Mouse (Mus musculus): ENCODE results near the gene Noxo1. TPM values are rescaled to one million over a fixed set of nuclear protein-coding genes. Genes with fewer than 3 reads are reported as not detected.
"Not testable (repeated sequence)": the region's sequence is repeated elsewhere in the genome, so short reads cannot be mapped to it uniquely, and the experiment has no call there.

Gene Noxo1
- polyA plus RNA-seq, 1 experiment = 2.5 TPM

DNA sequence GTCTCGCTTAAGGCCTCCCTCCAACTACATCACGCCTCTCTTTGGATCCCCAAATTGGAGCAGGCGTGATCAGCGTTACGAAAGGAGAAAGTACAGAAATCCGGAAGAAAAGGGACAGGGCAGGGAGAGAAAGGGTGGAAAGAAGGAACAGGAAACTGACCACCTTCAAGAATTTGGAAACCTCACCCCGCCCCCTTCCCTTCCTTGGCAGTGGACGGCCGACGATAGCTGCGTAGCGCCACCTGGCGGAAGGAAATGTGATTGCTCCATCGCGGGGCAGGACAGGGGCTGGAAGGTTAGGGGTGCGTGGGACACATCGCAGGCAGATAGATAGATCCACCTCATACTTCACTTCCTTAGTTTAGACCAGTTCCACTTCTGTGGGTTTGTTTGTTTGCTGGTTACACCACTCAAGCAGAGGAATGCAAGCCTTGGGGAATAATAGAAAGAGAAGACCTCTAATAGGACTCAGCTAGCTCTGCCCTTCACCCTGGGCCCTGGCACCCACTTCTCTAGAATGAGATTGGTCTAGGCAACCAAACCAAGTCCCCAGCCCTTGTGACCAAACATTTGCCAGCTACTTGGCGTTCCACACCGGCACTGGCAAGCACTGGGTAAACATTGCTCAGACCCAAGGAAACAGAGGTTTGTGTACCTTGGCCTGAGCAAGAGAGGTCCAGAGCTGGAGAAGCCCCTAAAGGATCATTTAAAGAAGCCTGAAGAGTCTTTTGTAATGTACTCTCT lies 41.9 kb upstream of the Noxo1 start:
- peak overlapping the region; percentile 33 for H3K4me3 ChIP-seq (replicated peaks; ENCODE audit: control insufficient read depth, low read depth, low read length)
- WGBS = 7% methylated on average over 19 of the region's 19 CpGs
- no peaks in the 10 kb centered on the region; the same call in 1 of the 2 replicates for H3K4me1 ChIP-seq (ENCODE audit: control insufficient read depth, insufficient read depth, low read length)
- H3K27ac ChIP-seq (ENCODE audit: control insufficient read depth, insufficient read depth, low read depth, low read length, poor library complexity) = no peak overlapping the region
- peak; percentile 41; the same call in 1 of the 2 replicates for TF ChIP-seq POLR2A (IDR thresholded peaks at IDR 0.05; ENCODE audit: borderline replicate concordance, control insufficient read depth, low read depth, low read length)
- TF ChIP-seq CTCF (IDR thresholded peaks at IDR 0.05; ENCODE audit: control insufficient read depth, insufficient read depth, low read length) = peak; percentile 97

DNA sequence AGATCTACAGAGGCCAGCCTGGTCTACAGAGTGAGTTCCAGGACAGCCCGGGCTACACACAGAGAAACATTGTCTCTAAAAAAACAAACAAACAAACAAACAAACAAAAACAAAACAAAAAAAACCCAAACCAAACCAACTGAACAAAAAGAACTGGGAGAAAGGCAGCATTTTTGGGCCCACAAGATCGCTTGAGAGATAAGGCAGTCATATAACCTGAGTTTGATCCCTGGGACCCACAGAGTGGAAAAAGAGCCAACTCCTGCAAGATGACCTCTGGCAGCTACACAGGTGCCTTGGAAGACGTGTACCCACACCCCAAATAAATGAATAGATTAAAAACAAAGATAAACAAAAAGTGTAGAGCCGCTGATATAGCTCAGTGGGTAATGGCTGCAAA lies 41.1 kb upstream of the Noxo1 start:
- 79% methylated on average over 4 of the region's 4 CpGs for WGBS
- Histone ChIP-seq H3K27ac (ENCODE audit: control insufficient read depth, insufficient read depth, low read depth, low read length, poor library complexity) (no peak overlapping the region), H3K4me3 (replicated peaks; ENCODE audit: control insufficient read depth, low read depth, low read length) (no peak overlapping the region), H3K4me1 (ENCODE audit: control insufficient read depth, insufficient read depth, low read length) (no peaks in the 10 kb centered on the region; the same call in 1 of the 2 replicates)
- TF ChIP-seq CTCF (IDR thresholded peaks at IDR 0.05; ENCODE audit: control insufficient read depth, insufficient read depth, low read length) (no peak), POLR2A (IDR thresholded peaks at IDR 0.05; ENCODE audit: borderline replicate concordance, control insufficient read depth, low read depth, low read length) (no peak)

DNA sequence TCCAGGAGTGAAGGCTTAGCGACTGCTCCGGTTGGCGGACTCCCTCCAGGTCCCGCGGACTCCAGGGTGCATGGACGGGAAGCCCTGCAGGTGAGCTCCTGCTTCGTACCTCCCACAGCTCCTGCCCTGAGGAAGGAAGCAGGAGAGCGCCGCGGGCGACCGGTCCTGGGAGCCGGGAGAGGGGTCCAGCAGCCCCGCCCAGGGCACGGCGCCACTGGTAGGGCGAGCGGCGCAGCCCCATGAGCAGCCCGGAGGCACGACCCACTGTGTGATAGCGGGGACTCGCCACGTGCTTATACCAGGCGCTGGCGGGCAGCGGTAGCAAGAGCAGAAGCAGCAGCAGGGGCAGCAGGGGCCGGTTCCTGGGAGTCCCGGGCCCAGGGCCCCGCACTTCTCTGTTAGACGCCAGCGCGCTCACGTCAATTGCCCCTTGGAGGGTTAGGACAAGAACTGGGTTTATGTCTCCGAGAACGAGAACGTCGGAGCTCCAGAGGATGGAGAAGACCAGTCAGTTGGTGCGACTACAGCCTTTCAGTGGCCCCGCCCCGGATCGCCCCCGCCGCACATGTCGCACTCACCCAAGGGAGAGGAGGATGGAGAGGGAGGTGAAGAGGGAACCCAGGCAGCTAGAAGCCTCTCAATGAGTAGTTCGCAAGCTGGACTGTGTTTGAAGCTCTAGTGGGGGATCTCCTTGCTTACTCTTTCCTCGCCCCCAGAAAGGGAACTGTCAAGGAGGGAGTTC lies 37.8 kb upstream of the Noxo1 start, which contains the start of gene Npw:
Gene Npw (minus strand): TSS at position 441 of the 742 bp plus-strand sequence.
- Histone ChIP-seq H3K4me3 (replicated peaks; ENCODE audit: control insufficient read depth, low read depth, low read length) (no peak within 1 kb of the TSS), H3K4me1 (ENCODE audit: control insufficient read depth, insufficient read depth, low read length) (no peaks in the 10 kb centered on the region), H3K27ac (ENCODE audit: control insufficient read depth, insufficient read depth, low read depth, low read length, poor library complexity) (no peak within 1 kb of the TSS)
- WGBS = 3% methylated on average over 47 of the region's 47 CpGs
- TF ChIP-seq POLR2A (IDR thresholded peaks at IDR 0.05; ENCODE audit: borderline replicate concordance, control insufficient read depth, low read depth, low read length) (no peak), CTCF (IDR thresholded peaks at IDR 0.05; ENCODE audit: control insufficient read depth, insufficient read depth, low read length) (no peak)

DNA sequence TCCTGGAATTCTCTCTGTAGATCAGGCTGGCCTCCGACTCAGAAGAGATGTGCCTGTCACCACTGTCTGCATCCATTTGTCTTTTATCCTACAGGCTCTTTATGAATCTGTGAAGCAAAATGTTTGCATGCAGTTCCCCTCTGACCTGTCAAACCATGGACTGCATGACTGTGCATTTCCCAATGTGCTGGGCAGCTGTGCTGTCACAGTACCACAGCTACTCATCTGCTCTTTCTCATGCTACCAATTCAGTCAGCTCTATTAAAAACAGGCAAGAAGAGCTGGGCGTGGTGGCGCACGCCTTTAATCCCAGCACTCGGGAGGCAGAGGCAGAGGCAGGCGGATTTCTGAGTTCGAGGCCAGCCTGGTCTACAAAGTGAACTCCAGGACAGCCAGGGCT lies 29.0 kb upstream of the Noxo1 start:
- 66% methylated on average over 7 of the region's 7 CpGs for WGBS
- not testable (repeated sequence) for H3K27ac ChIP-seq (ENCODE audit: control insufficient read depth, insufficient read depth, low read depth, low read length, poor library complexity); H3K4me3 ChIP-seq (replicated peaks; ENCODE audit: control insufficient read depth, low read depth, low read length); H3K4me1 ChIP-seq (ENCODE audit: control insufficient read depth, insufficient read depth, low read length)

DNA sequence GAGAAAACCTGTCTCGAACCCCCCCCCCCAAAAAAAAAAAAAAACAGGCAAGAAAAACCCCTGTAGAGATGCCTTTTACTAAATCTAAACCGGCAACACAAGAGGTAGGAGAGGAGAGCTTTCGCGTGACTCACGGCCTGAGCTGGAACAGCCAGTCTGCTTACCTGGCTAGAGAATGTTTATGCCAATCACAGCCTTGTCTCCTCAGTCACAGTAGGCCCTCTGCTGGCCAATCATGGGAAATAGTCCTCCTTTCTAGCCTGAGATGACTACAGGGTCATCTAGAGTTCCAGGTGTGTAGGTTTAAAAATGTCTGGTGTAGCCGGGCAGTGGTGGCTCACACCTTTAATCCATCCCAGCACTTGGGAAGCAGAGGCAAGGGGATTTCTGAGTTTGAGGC lies 28.6 kb upstream of the Noxo1 start:
- 17% methylated on average over 6 of the region's 6 CpGs for WGBS
- TF ChIP-seq POLR2A (IDR thresholded peaks at IDR 0.05; ENCODE audit: borderline replicate concordance, control insufficient read depth, low read depth, low read length) (no peak), CTCF (IDR thresholded peaks at IDR 0.05; ENCODE audit: control insufficient read depth, insufficient read depth, low read length) (peak; percentile 43; the same call in 1 of the 2 replicates)
- no peak overlapping the region for H3K27ac ChIP-seq (ENCODE audit: control insufficient read depth, insufficient read depth, low read depth, low read length, poor library complexity)
- H3K4me3 ChIP-seq (replicated peaks; ENCODE audit: control insufficient read depth, low read depth, low read length) = no peak overlapping the region
- peaks cover 2% of the 10 kb centered on the region for H3K4me1 ChIP-seq (ENCODE audit: control insufficient read depth, insufficient read depth, low read length)

DNA sequence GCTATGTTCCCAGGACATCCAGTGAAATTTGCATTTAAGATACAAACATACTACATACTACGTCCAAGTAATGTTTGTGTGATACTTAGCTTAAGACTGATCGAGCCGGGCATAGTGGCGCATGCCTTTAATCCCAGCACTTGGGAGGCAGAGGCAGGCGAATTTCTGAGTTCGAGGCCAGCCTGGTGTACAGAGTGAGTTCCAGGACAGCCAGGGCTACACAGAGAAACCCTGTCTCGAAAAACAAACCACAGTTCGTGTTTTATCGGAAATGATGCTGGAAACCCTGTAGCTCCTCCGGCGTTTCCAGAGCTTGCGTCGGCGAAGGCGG lies 26.9 kb upstream of the Noxo1 start:
- H3K27ac ChIP-seq (ENCODE audit: control insufficient read depth, insufficient read depth, low read depth, low read length, poor library complexity) = peak overlapping the region; percentile 79
- WGBS = 7% methylated on average over 15 of the region's 15 CpGs
- H3K4me3 ChIP-seq (replicated peaks; ENCODE audit: control insufficient read depth, low read depth, low read length) = peak overlapping the region; percentile 61
- H3K4me1 ChIP-seq (ENCODE audit: control insufficient read depth, insufficient read depth, low read length) = not testable (repeated sequence)

DNA sequence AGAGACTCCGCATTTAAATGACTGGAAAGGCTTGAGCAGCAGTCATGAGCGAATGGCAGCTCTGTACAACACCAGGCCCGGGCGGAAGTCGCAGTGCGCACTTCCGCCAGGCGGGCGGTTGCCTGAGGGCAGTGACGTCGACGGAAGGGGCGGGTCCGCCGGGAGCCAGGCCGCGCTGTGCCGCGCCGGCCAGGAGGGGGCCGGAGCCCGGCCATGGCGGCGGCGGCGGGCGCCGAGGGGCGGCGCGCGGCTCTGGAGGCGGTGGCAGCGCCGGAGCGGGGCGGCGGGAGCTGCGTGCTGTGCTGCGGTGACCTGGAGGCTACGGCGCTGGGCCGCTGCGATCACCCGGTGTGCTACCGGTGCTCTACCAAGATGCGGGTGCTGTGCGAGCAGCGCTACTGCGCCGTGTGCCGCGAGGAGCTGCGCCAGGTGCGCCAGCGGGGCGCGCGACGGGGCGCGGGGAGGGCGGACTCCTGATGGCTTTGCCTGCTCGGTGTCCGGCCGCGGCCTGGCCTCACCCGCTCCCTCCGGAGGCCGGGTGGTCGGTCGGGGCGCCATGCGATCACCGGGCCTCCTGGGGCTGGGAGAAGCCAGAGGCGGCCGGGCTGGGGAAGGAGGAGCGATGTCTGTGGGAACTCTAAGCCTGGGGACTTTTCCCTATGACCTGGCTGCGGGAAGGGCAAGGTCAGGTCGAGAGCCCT lies 26.3 kb upstream of the Noxo1 start, which contains the start of gene Zfp598:
Gene Zfp598 (plus strand): TSS at position 143 of the 701 bp plus-strand sequence.
- peaks cover 2% of the 10 kb centered on the region for H3K4me1 ChIP-seq (ENCODE audit: control insufficient read depth, insufficient read depth, low read length)
- TF ChIP-seq POLR2A (IDR thresholded peaks at IDR 0.05; ENCODE audit: borderline replicate concordance, control insufficient read depth, low read depth, low read length) (no peak; the same call in 1 of the 2 replicates), CTCF (IDR thresholded peaks at IDR 0.05; ENCODE audit: control insufficient read depth, insufficient read depth, low read length) (no peak)
- peak within 1 kb of the TSS; percentile 79 for H3K27ac ChIP-seq (ENCODE audit: control insufficient read depth, insufficient read depth, low read depth, low read length, poor library complexity)
- H3K4me3 ChIP-seq (replicated peaks; ENCODE audit: control insufficient read depth, low read depth, low read length) = peak within 1 kb of the TSS; percentile 94
- under 1% methylated on average over 79 of the region's 80 CpGs for WGBS

DNA sequence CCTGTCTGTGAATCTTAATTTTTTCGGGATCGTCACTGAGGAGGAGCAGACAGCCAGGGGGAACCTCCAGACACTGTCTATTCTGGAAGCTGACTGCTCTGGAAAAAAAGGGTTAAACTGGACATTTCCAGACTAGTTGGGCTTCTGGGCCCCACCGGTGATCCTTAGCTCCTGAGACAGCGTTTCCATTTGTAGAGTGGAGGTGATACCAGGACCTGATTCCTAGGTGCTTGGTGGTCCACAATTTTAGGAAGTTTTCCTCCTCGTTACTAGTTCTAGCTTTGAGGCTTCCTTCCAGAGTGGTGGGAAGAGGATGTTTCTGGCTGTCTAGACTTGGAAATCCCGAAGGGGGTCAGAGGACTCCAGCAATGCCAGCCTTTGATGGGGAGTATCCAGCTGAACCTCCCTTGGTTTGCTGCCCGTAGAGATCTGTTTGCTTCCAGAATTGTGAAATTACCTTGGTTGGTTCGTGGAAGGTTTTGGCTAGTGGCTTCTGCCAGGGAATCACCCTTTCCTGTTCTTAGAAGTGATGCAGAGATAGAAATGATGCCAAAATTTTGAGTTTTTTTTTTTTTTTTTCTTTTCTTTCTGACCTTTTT lies 25.7 kb upstream of the Noxo1 start:
- Histone ChIP-seq H3K4me3 (replicated peaks; ENCODE audit: control insufficient read depth, low read depth, low read length) (peak overlapping the region; percentile 94), H3K27ac (ENCODE audit: control insufficient read depth, insufficient read depth, low read depth, low read length, poor library complexity) (peak overlapping the region; percentile 79), H3K4me1 (ENCODE audit: control insufficient read depth, insufficient read depth, low read length) (peaks cover 2% of the 10 kb centered on the region)
- 7% methylated on average over 8 of the region's 8 CpGs for WGBS
- TF ChIP-seq CTCF (IDR thresholded peaks at IDR 0.05; ENCODE audit: control insufficient read depth, insufficient read depth, low read length) (no peak), POLR2A (IDR thresholded peaks at IDR 0.05; ENCODE audit: borderline replicate concordance, control insufficient read depth, low read depth, low read length) (no peak)
